ENCODE assay signal across 23 mouse cellular contexts in the genomic region with DNA sequence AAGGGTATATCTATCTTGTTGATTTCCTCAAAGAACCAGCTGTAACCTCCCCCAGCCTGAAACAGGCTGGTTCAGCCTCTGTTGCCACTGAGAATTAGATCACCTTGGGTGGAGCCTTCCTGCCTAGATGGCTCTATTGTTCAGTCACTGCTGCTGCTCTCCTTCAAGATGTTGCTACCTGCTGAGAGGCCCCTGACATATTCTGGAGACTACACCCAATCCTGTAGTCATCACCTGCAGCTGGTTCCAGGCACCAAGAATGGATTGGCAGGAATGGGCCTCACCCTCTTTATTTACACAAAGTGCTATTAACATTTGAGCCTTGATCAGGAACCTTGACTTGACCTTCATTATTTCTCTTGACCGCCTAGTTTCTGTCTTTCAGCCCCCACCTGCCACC.
DNase-seq lines count a peak whose midpoint lies in the region; ATAC-seq and TF ChIP-seq lines count a peak whose summit lies in the region.
"Had no signal": no experiment of that assay in that cellular context is flagged by ENCODE, and none has a peak within 500 bp of the region (broad histone marks: within the 10 kb centered on the region; RNA-seq: fewer than 3 reads in every experiment).

No protein-coding gene starts in this region.

- H3K36me3 ChIP-seq in ES-Bruce4 (ENCODE audit: control insufficient read depth, insufficient read depth, low read length, poor library complexity, severe bottlenecking) = no peaks in the 10 kb centered on the region
- no peaks in the 10 kb centered on the region for H3K36me3 ChIP-seq in midbrain, postnatal 0 days (ENCODE audit: insufficient read depth, low read length)
- H3K36me3 ChIP-seq in forebrain, postnatal 0 days (ENCODE audit: insufficient read depth) = no peaks in the 10 kb centered on the region
- H3K36me3 ChIP-seq: embryonic facial prominence, embryonic 10.5 days; embryonic facial prominence, embryonic 12.5 days; forebrain, embryonic 10.5 days; forebrain, embryonic 12.5 days; G1E had no signal

- H3K9me3 ChIP-seq in ES-Bruce4 (replicated peaks; ENCODE audit: control insufficient read depth, insufficient read depth, low read length, poor library complexity, severe bottlenecking) = peaks cover 31% of the 10 kb centered on the region
- no peaks in the 10 kb centered on the region for H3K9me3 ChIP-seq in midbrain, postnatal 0 days (ENCODE audit: low read length)
- no peaks in the 10 kb centered on the region for H3K9me3 ChIP-seq in forebrain, postnatal 0 days (ENCODE audit: low read length)
- H3K9me3 ChIP-seq: embryonic facial prominence, embryonic 10.5 days; embryonic facial prominence, embryonic 12.5 days; forebrain, embryonic 10.5 days; forebrain, embryonic 12.5 days; G1E had no signal

- WGBS in midbrain, postnatal 0 days = 92% methylated on average over 1 of the region's 1 CpGs
- WGBS in forebrain, postnatal 0 days = 95% methylated on average over 1 of the region's 1 CpGs

- H3K27me3 ChIP-seq in ES-Bruce4 (ENCODE audit: control insufficient read depth, insufficient read depth, low read length, poor library complexity, severe bottlenecking) = no peaks in the 10 kb centered on the region
- H3K27me3 ChIP-seq in midbrain, postnatal 0 days (ENCODE audit: insufficient read depth, low read length) = no peaks in the 10 kb centered on the region
- no peaks in the 10 kb centered on the region for H3K27me3 ChIP-seq in forebrain, postnatal 0 days (ENCODE audit: insufficient read depth, low read length)
- H3K27me3 ChIP-seq: embryonic facial prominence, embryonic 12.5 days; forebrain, embryonic 12.5 days; Patski had no signal

- peak; percentile 67; the same call in 1 of the 2 replicates for TF ChIP-seq EP300 in ES-Bruce4 (IDR thresholded peaks at IDR 0.05; ENCODE audit: insufficient read depth, low read depth, low read length)

- TF ChIP-seq CTCF in ES-Bruce4 (IDR thresholded peaks at IDR 0.05; ENCODE audit: low read depth, low read length) = no peak
- TF ChIP-seq CTCF in midbrain, postnatal 0 days (IDR thresholded peaks at IDR 0.05) = no peak
- TF ChIP-seq CTCF in forebrain, postnatal 0 days (IDR thresholded peaks at IDR 0.05; ENCODE audit: low read depth) = no peak

- no peak for ATAC-seq in midbrain, postnatal 0 days (ENCODE audit: low FRiP score)
- ATAC-seq in forebrain, postnatal 0 days = no peak
- ATAC-seq in erythroid progenitor cell, adult 5-6 weeks (replicated peaks; ENCODE audit: low FRiP score, poor library complexity, severe bottlenecking) = no peak
- ATAC-seq: activated CD4-positive, CD25-positive, alpha-beta regulatory T cell, adult 4 months; forebrain, embryonic 14.5 days; forebrain, embryonic 16.5 days; Patski had no signal

- H3K27ac ChIP-seq in ES-Bruce4 (ENCODE audit: insufficient read depth, low read length) = peak overlapping the region; percentile 49
- H3K27ac ChIP-seq in midbrain, postnatal 0 days (ENCODE audit: low read depth, low read length) = no peak overlapping the region
- no peak overlapping the region for H3K27ac ChIP-seq in forebrain, postnatal 0 days (ENCODE audit: low read depth, low read length)
- H3K27ac ChIP-seq: embryonic facial prominence, embryonic 10.5 days; embryonic facial prominence, embryonic 12.5 days; forebrain, embryonic 10.5 days; forebrain, embryonic 12.5 days had no signal

- no peak for TF ChIP-seq POLR2A in ES-Bruce4 (IDR thresholded peaks at IDR 0.05; ENCODE audit: insufficient read depth, low read length)

- H3K4me1 ChIP-seq in ES-Bruce4 (ENCODE audit: control insufficient read depth, insufficient read depth, low read length) = no peaks in the 10 kb centered on the region
- no peaks in the 10 kb centered on the region for H3K4me1 ChIP-seq in midbrain, postnatal 0 days (ENCODE audit: insufficient read depth, low read length)
- no peaks in the 10 kb centered on the region for H3K4me1 ChIP-seq in forebrain, postnatal 0 days (ENCODE audit: insufficient read depth)
- H3K4me1 ChIP-seq: embryonic facial prominence, embryonic 10.5 days; embryonic facial prominence, embryonic 12.5 days; forebrain, embryonic 10.5 days; forebrain, embryonic 12.5 days had no signal

- H3K9ac ChIP-seq in ES-Bruce4 (ENCODE audit: low read depth, poor library complexity, severe bottlenecking) = no peak overlapping the region
- no peak overlapping the region for H3K9ac ChIP-seq in midbrain, postnatal 0 days (replicated peaks; ENCODE audit: low read length, poor library complexity, severe bottlenecking)
- no peak overlapping the region for H3K9ac ChIP-seq in forebrain, postnatal 0 days
- H3K9ac ChIP-seq: embryonic facial prominence, embryonic 12.5 days; forebrain, embryonic 12.5 days had no signal

- DNase-seq in ES-CJ7 (ENCODE audit: low read depth, low spot score) = peak; percentile 75
- DNase-seq in R1 (ENCODE audit: low read depth, low spot score) = peak; percentile 90
- no peak for DNase-seq in midbrain, postnatal 0 days (ENCODE audit: low spot score)
- no peak for DNase-seq in forebrain, postnatal 0 days
- DNase-seq: adrenal gland, adult 8-10 months; adrenal gland, postnatal 14 days; adrenal gland, postnatal 36 days; cerebellum, adult 11-12 months; cerebellum, adult 2 months; cerebellum, adult 9-10 months; cerebellum, postnatal 10 days; cerebellum, postnatal 25 days had no signal

- H3K4me3 ChIP-seq in ES-Bruce4 (ENCODE audit: low read depth, low read length) = no peak overlapping the region
- H3K4me3 ChIP-seq in midbrain, postnatal 0 days (ENCODE audit: low read depth, low read length) = no peak overlapping the region
- no peak overlapping the region for H3K4me3 ChIP-seq in forebrain, postnatal 0 days (ENCODE audit: low read depth, low read length)
- H3K4me3 ChIP-seq: embryonic facial prominence, embryonic 10.5 days; embryonic facial prominence, embryonic 12.5 days; forebrain, embryonic 10.5 days; forebrain, embryonic 12.5 days had no signal

- H3K4me2 ChIP-seq in midbrain, postnatal 0 days (ENCODE audit: low read depth, low read length, poor library complexity, severe bottlenecking) = no peak overlapping the region
- H3K4me2 ChIP-seq in forebrain, postnatal 0 days (ENCODE audit: low read depth) = no peak overlapping the region
- H3K4me2 ChIP-seq: embryonic facial prominence, embryonic 12.5 days; forebrain, embryonic 12.5 days had no signal

Comparison
In these comparisons a context has a peak if more than half of its experiments do, and no peak if none do; other contexts are left out.
1. DNase-seq: peak in ES-CJ7 (single experiment) and R1 (single experiment); none in midbrain, postnatal 0 days (single experiment) and forebrain, postnatal 0 days (single experiment).